In the genomic region with DNA sequence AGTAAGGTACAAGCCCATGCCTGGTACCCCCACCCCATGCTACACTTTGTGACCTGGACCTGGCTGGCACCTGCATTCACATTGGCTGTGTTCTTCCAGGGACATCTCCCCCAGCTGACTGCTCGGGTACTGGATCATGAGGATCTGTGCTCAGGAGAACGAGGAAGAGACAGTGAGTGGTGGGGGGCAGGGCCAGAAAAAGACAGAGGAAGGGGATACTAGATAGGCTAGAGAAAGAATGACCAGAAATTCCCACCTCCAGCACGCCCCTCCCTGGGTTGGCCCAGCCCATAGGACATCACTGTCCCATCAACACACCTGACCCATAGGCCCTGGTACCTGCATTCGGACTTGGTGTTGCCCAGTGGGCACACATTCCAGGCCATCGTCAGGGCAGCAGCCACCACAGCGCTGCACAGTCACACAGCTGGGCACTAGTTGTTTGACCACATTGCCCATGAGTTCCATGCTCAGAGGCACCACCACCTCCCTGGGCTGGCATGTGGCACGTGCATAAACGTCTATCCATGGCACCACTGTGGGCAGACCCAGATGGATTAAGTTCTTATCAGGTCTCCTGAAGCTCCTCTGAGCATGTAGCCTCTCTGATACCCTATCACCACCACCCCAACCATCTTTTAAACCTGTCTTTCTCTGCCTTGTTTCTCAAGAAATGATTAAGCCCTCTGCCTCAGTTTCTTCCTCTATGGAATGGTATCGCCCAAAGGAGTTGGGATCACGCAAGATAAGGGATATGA, we compare ENCODE assay signal across 8 mouse cellular contexts. TPM values are rescaled to one million over a fixed set of nuclear protein-coding genes. Genes with fewer than 3 reads are reported as not detected.
DNase-seq lines count a peak whose midpoint lies in the region; ATAC-seq and TF ChIP-seq lines count a peak whose summit lies in the region.

No protein-coding gene starts in this region.

- H3K4me3 ChIP-seq in left cerebral cortex, adult 2 months = peak overlapping the region; percentile 78
- peak overlapping the region; percentile 87 for H3K4me3 ChIP-seq in intestine, embryonic 16.5 days (ENCODE audit: low read length)
- peak overlapping the region; percentile 83 for H3K4me3 ChIP-seq in neural tube, embryonic 12.5 days

- 75% methylated on average over 10 of the region's 10 CpGs for WGBS in intestine, embryonic 16.5 days
- whole genome bisulfite sequencing in neural tube, embryonic 12.5 days = 85% methylated on average over 10 of the region's 10 CpGs

- H3K36me3 ChIP-seq in intestine, embryonic 16.5 days (ENCODE audit: control insufficient read depth, insufficient read depth, low read length) = peaks cover 2% of the 10 kb centered on the region; the same call in 1 of the 2 replicates
- H3K36me3 ChIP-seq in neural tube, embryonic 12.5 days = peaks cover 25% of the 10 kb centered on the region

- peak overlapping the region; percentile 97 for H3K27ac ChIP-seq in left cerebral cortex, adult 2 months
- peak overlapping the region; percentile 91 for H3K27ac ChIP-seq in intestine, embryonic 16.5 days (ENCODE audit: low read length)
- no peak overlapping the region for H3K27ac ChIP-seq in neural tube, embryonic 12.5 days

- H3K27me3 ChIP-seq in intestine, embryonic 16.5 days (replicated peaks; ENCODE audit: control insufficient read depth, insufficient read depth, low read length) = no peaks in the 10 kb centered on the region
- H3K27me3 ChIP-seq in neural tube, embryonic 12.5 days (replicated peaks) = no peaks in the 10 kb centered on the region

- intact Hi-C loops in left cerebral cortex, adult 2 months (cut with DNase I) = no loop called here

- TF ChIP-seq CTCF in left cerebral cortex, adult 2 months (IDR thresholded peaks at IDR 0.05) = no peak

- ATAC-seq in erythroblast, adult 5-6 weeks (replicated peaks; ENCODE audit: low FRiP score, poor library complexity, severe bottlenecking) = peak; percentile 13; the same call in 1 of the 2 replicates
- no peak for ATAC-seq in intestine, embryonic 16.5 days
- no peak for ATAC-seq in neural tube, embryonic 12.5 days (ENCODE audit: low FRiP score, low read depth)
- no peak for ATAC-seq in frontal cortex, adult (ENCODE audit: low TSS enrichment)

- peak overlapping the region; percentile 95 for H3K9ac ChIP-seq in intestine, embryonic 16.5 days (ENCODE audit: low read depth, low read length)
- H3K9ac ChIP-seq in neural tube, embryonic 12.5 days = 0 out of 2 replicates have a peak overlapping the region, but pooled peaks have one; percentile 93

- no peaks in the 10 kb centered on the region for H3K9me3 ChIP-seq in intestine, embryonic 16.5 days (ENCODE audit: control insufficient read depth, low read length)
- H3K9me3 ChIP-seq in neural tube, embryonic 12.5 days = no peaks in the 10 kb centered on the region

- H3K4me1 ChIP-seq in intestine, embryonic 16.5 days (ENCODE audit: control insufficient read depth, insufficient read depth, low read length) = peaks cover 24% of the 10 kb centered on the region
- peaks cover 26% of the 10 kb centered on the region for H3K4me1 ChIP-seq in neural tube, embryonic 12.5 days

- no peak for DNase-seq in left cerebral cortex, adult 2 months (ENCODE audit: extremely low spot score in 1 of 2, low spot score in 2 of 2)
- no peak for DNase-seq in left cerebral cortex, adult 9 months (ENCODE audit: low spot score in 2 of 2)
- no peak for DNase-seq in cerebellum, postnatal 14 days
- no peak for DNase-seq in right cerebral cortex, adult 18-20 months

- H3K4me2 ChIP-seq in intestine, embryonic 16.5 days (ENCODE audit: low read depth, low read length) = peak overlapping the region; percentile 76
- peak overlapping the region; percentile 97 for H3K4me2 ChIP-seq in neural tube, embryonic 12.5 days (replicated peaks)

RNA-seq across cellular contexts. Expression of a gene that starts 1.3 kb away (rescaled TPM):
- 100 to 1,000 TPM in 1 of 2 experiments, 10 to 100 TPM in 1; 89.4 to 101 TPM for total RNA-seq in left cerebral cortex, adult 2 months (2021)
- 11.7 TPM in 2 replicates for total RNA-seq in erythroblast, adult 5-6 weeks (2015; ENCODE audit: low replicate concordance)
- total RNA-seq in erythroblast, adult 5-6 weeks (2017; ENCODE audit: low replicate concordance) = 0.98 and 1.1 TPM in 2 replicates
- 18.3 and 21.5 TPM in 2 replicates for polyA plus RNA-seq in intestine, embryonic 16.5 days (2015; fragmentation: Nextera tagmentation; extraction: Ambion mirVana)
- 33.7 and 37.8 TPM in 2 replicates for polyA plus RNA-seq in neural tube, embryonic 12.5 days (2016; fragmentation: Nextera tagmentation; extraction: Ambion mirVana)

RNA-seq across cellular contexts. Expression of a gene that starts 5.8 kb away (rescaled TPM):
- total RNA-seq in left cerebral cortex, adult 2 months (2021) = 100 to 1,000 TPM; 106 to 108 TPM
- 34.0 and 34.9 TPM in 2 replicates for total RNA-seq in erythroblast, adult 5-6 weeks (2015; ENCODE audit: low replicate concordance)
- total RNA-seq in erythroblast, adult 5-6 weeks (2017; ENCODE audit: low replicate concordance) = 31.0 and 34.8 TPM in 2 replicates
- polyA plus RNA-seq in intestine, embryonic 16.5 days (2015; fragmentation: Nextera tagmentation; extraction: Ambion mirVana) = 176 and 195 TPM in 2 replicates
- 90.2 and 93.0 TPM in 2 replicates for polyA plus RNA-seq in neural tube, embryonic 12.5 days (2016; fragmentation: Nextera tagmentation; extraction: Ambion mirVana)

RNA-seq across cellular contexts. Expression of a gene that starts 6.2 kb away (rescaled TPM):
- 10 to 100 TPM; 28.2 to 28.9 TPM for total RNA-seq in left cerebral cortex, adult 2 months (2021)
- 4.4 and 6.5 TPM in 2 replicates for total RNA-seq in erythroblast, adult 5-6 weeks (2015; ENCODE audit: low replicate concordance)
- total RNA-seq in erythroblast, adult 5-6 weeks (2017; ENCODE audit: low replicate concordance) = 2.1 and 10.9 TPM in 2 replicates
- 26.9 and 29.5 TPM in 2 replicates for polyA plus RNA-seq in intestine, embryonic 16.5 days (2015; fragmentation: Nextera tagmentation; extraction: Ambion mirVana)
- polyA plus RNA-seq in neural tube, embryonic 12.5 days (2016; fragmentation: Nextera tagmentation; extraction: Ambion mirVana) = 22.0 and 22.9 TPM in 2 replicates

RNA-seq across cellular contexts. Expression of a gene that starts 9.8 kb away (rescaled TPM):
- 10 to 100 TPM; 15.8 to 16.8 TPM for total RNA-seq in left cerebral cortex, adult 2 months (2021)
- 5.4 TPM in 1 of 2 replicates, not detected in the other for total RNA-seq in erythroblast, adult 5-6 weeks (2015; ENCODE audit: low replicate concordance)
- 0.60 and 4.9 TPM in 2 replicates for total RNA-seq in erythroblast, adult 5-6 weeks (2017; ENCODE audit: low replicate concordance)
- 33.0 and 40.2 TPM in 2 replicates for polyA plus RNA-seq in intestine, embryonic 16.5 days (2015; fragmentation: Nextera tagmentation; extraction: Ambion mirVana)
- polyA plus RNA-seq in neural tube, embryonic 12.5 days (2016; fragmentation: Nextera tagmentation; extraction: Ambion mirVana) = 19.5 and 25.2 TPM in 2 replicates

RNA-seq across cellular contexts. Expression of a gene that starts 9.8 kb away (rescaled TPM):
- total RNA-seq in left cerebral cortex, adult 2 months (2021) = 10 to 100 TPM; 18.8 to 19.6 TPM
- total RNA-seq in erythroblast, adult 5-6 weeks (2015; ENCODE audit: low replicate concordance) = not detected in 2 replicates
- total RNA-seq in erythroblast, adult 5-6 weeks (2017; ENCODE audit: low replicate concordance) = not detected in 2 replicates
- polyA plus RNA-seq in intestine, embryonic 16.5 days (2015; fragmentation: Nextera tagmentation; extraction: Ambion mirVana) = 8.9 and 9.5 TPM in 2 replicates
- 12.7 and 13.7 TPM in 2 replicates for polyA plus RNA-seq in neural tube, embryonic 12.5 days (2016; fragmentation: Nextera tagmentation; extraction: Ambion mirVana)

Comparison
In these comparisons a context has a peak if more than half of its experiments do, and no peak if none do; other contexts are left out.
1. RNA of a gene that starts 1.3 kb away (total RNA-seq): 89.4 to 101 TPM in left cerebral cortex, adult 2 months; 0.98 to 11.7 TPM in erythroblast, adult 5-6 weeks; every median in the first group is over 4 times any median in the second.
2. Peak in every context shown above with its lines, with median percentiles within 50 percentile points of each other: H3K4me3 ChIP-seq.